Mouse (Mus musculus) CD4-positive helper T cell, adult 2 months (primary cell): ENCODE measurements at regions not wholly inside any gene's neighbourhood (a gene's known extent, or its start where the extent isn't known, plus 50 kb on each side); places are given as distances from the start of the nearest gene placed in this dataset.

Source experiments
- DNase-seq: peaks from one replicate; pipeline ENCODE4 v3.0.0-alpha.2; 2012; ENCODE audit warnings: low read depth, missing footprints, low spot score

DNA sequence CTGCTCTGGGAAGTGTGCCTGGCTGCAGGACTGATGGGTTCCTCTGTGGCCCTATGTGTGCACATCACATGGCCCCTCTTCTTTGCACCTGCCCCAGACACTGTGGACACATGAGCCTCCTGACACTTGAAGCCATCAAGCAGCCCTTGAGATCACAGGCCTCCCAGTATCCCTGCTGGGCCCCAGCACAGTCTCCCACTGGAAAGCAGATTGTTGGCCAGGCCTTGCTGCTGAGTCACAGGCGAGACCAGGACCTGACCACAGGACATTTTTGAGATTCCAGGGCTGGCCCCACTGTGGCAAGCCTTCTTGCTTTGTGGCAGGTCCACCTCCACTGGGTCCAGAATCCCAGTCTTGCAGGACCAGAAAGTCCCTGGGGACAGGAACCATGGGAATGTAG is 105.5 kb upstream of the Ccnd1 start:
- no peak for DNase-seq

DNA sequence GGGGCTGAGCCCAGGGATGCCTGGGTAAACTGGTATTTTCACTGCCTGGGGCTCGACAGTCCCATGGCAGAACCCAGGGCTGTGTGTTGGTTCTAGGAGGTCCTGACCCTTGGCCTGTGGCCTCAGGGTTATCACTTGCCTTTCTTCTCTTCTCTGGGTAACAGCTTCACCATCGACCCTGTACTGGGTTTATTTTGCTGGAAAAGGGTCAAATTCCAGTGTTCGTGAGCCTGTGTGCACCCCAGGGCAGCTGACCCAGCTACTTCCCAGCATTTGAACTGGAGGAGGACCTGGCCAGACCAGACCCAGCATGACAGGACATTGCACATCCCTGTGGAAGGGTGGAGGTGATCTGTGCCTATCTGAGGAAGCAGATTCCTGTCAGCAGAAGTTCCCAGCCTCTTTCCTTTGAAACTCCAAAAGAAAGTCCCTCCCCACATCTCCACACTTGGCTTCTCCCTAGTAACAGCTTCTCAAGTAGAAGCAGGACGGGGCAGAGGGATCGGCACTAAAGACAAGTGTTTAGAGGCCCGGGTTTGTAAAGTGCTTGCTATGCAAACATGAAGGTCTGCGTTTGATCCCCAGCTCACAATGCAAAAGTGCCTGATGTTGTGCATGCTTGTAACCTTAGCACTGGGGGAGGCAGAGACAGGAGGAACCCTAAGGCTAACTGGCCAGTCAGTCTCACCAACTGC is 103.9 kb upstream of the Ccnd1 start:
- DNase-seq = no peak

DNA sequence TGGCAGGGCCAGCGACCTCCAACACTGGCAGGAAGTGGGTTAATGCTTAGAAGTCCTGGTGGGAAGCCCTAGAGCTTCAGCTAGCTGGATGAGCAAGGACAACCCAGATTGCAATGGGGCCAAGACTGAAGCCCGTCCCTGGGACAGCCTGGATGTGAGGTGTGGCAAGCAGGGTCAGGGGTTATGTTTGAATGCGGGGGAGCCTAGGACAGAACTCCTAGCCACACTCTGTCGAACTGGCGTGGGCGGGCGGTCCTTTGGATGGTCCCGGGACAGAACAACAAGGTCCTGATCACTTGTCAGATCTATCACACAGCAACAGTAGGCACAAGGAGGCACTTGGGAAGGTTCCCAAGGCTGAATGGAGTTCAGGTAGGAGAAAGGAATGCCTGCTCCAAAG is 101.1 kb upstream of the Ccnd1 start:
- no peak for DNase-seq

DNA sequence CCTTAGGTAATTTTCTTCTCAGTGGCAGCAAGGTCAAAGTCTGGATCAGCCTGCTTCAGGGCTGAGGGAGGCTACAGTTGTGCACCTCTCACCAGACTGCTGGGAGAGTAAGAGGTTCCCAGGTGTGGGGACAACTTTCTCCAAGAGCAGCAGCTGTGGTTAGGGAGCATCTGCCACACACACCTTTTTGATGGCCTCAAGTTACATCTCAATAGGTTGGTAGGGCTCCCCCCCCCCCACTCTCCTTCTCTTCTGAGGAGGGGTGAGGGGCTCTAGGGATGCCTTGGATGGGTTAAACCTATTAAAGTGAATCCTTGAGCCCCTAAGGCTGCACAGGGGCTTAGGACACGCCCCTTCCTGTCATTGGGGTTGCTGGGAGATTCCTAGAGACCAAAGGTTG is 94.7 kb upstream of the Ccnd1 start:
- no peak for DNase-seq

DNA sequence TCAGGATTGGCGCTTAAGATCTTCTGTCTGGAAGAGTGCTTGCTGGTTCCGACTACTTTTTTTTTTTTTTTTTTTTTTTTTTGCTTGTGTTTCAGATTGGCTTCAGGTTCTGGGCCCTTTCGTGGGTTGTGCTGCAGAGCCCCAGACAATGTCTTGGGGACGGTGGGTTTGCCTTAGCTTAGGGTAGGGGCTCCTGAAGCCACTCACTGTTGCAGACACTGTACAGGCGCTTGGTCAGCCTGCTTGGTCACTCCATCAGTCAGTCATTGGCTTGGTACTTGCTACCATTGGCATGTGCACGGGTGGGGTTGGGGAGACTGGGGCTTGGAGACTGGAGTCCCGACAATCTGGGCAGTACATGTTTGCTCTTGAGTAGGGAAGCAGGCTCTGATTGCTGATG is 91.5 kb upstream of the Ccnd1 start:
- no peak for DNase-seq

DNA sequence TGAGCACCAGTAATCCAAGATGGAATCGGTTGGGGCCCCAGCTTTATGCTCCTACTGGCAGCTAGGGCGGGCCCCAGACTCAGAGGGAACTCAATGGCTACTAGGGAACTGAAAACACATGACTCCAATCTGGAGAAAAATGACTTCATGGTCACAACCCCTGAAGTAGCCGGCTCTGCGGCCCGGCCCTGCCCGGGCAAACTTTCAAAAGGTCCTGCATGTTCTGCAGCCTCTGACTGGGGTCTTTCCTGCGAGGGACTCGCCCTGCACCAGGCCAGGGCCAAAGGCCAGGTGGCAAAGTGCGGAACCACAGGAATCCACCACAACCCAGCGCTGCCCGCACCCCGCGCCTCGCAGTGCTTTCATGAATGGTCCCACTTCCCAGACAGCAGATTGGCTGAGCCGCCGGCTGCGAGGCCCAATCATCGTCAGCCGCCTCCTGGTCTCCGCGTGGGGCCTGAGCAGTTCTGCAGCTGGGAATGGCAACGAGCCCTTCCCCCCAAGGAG is 91.0 kb upstream of the Ccnd1 start:
- no peak for DNase-seq

DNA sequence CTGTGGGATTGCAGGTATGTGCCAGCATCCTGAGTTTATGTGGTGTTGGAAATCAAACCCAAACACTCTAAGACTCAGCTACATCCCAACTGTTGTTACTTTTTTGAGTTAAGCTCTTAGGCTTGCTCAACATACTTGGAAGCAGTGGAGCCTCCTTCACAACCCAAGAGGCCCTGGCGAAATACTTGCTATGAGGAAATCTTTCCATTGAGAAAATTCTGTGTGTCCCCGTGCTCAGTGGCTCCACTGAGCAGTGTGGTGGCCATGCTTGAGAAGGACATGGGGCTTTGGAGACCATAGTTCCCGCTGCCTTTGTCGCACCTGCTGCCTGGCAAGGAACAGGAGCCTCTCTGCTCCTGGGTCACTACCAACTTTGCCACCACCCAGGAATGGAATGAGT is 89.9 kb upstream of the Ccnd1 start:
- DNase-seq = no peak

DNA sequence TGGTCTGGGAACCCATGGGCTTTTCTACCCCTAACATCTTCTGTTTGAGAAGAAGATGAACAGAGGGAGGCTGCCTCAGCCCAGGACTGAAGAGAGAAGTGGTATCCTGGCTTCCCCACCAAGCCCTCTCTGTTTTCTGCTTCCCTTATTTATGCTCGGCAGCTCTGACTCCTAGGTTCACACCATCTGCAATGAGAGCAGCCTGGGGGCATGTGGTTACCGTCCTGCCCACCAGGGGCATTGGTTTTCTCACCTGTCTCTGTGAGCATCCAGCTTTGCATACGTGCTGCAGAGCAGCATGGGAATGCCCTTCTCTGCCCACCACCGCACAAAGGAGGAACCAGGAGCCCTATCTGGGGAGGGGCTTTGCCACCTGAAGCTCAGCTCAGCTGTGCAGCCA is 89.4 kb upstream of the Ccnd1 start:
- no peak for DNase-seq

DNA sequence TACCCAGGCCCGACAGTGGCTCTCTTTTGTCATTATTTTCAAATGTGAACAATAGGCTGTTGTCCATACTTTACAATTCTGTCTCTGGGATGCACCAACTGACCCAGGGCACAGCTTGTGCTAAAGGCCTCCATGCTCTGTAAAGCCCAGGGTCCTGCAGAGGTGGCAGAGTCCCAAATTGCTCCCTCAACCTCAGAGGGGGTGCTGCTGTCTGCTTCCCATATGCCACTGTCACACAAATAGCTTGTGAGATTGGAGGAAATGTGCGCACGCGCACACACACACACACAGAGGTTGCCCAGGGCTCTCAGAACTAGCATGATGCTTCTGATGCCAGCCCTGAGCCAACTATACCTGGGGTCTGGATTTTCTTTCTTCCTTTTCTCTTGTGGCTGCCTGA is 87.3 kb upstream of the Ccnd1 start:
- DNase-seq = no peak

DNA sequence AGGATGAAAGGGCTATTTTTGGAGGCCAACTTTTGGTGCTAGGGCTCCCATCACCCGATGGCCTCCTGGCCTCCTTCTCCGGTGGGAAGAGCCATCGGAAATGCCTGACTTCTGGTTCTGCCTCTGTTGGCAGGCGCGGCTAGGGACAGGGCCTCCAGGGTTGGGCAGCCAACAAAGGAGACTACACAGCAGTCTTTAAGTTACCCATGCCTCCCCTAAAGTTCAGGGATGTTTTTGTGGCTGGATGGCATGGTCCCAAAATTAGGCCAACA is 86.2 kb upstream of the Ccnd1 start:
- DNase-seq = no peak

DNA sequence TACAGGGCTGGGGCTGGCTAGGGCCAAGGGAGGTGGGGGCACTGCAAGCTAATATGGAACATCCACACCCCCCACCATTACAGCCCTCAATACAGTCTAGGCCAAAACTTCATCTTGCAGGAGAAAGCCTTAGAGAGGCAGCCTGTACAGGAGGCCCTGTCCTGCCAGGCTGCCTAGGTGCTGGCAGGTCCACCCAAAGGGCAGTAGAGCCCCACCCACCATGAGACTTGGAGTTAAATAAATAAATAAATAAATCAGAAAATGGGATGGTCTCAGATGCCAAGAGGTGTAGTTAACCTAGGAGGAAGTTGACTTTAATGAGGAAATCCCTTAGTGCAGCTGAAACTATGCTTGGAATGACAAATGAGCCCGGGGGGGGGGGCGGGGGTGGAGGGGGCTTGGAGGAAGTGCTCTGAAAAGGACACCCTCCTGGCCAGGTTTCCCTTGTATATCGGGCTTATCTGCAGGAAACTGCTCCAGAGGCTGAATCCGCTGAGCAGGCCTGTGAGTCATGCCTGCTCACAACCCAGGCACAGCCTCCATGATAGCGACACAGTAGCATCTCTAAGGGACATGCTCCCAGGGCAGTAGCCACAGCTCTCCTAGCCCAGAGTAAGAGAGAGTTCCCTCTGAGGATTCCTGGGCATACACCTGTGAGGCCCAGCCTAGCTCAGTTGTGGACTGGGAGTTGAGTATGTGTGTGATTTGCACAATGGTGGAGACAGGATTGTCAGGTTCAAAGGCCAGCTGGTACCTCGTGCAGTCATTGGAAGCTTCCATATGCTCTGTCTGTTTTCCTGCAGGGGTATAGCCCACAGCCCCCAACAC is 85.7 kb upstream of the Ccnd1 start:
- DNase-seq = no peak

DNA sequence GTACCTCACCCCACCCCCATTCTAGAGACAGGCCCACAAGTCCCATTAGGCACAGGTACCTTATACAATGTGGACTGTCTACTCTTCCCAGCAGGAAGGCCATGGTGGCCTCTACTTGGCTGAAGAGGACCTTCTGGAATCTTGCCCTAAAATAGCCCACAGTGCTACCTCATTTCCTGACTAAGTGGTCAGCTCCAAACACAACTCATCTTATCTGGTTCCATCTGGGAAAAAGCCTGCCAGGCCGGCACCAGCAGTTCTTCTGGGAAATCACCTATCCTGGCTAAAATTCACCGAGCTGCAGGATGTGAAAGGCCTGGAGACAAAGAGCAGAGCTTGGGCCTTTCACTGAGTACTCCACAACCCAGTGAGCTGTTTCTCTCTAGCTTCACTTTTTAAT is 84.9 kb upstream of the Ccnd1 start:
- DNase-seq = no peak

DNA sequence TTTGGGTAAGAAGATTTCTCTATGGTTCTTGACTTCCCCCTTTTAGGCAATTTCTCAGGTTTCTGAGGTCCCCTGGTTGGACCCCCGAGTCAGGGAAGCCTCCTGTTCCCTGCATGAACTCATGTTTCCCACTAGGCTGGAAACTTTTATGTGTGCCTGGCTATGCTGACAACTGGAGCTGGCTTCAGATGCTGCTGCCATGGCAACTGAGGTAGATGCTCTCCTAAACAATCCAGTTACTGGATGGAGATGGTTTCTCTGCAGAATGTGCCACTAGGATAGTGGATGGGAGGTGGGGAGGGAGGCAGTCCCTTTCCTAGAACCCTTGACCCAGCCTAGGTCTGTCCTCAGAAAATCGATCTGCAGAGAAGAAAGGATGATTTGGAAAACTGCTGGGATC is 79.4 kb upstream of the Ccnd1 start:
- DNase-seq = no peak

DNA sequence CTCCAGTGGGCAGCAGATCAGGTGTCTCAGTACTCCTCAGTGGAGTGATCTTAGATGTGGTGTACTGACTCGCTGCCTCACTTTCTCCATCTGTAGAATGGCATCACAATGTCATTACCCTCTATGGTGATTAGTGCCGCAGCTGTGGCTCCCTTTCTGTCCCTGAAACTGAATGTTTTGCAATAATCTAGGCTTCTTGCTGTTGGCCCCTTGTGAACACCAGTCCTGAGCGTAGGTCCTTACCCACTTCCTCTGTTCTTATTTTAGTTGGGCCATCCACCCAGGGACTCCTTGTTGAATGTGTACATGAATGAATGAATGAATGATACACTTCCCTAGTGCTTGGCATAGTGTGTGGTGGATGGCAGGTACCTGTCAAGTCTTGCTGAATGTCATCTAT is 78.4 kb upstream of the Ccnd1 start:
- no peak for DNase-seq

DNA sequence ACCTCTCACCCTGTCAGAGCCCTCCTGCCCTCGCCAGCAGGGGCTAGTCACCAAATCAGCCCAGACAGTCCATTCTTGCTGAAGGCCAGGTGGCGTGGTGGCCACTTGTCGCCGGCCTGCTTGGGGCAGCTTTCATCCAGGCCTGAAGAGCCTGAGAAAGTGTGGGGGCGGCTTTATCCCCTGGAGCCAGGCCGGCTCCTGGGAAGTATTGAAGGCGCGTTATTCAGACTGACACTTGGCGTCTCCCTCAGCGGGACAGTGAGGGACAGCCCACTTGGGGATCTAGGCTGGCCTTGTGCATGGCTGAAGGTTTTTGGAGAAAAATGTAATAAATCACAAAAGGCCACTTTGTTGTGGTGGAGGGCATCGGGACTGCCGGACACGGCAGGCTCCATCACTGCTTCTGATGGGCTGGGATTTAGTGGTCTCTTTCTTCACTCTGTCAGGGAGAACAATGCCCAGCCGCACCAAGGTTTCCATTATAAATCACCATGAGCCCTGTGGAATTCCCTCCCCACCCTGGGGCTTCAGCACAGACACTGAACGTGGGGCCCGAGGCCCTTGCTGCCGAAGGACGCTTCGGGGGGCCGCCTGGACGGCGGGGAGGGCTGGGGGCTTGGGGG is 75.8 kb upstream of the Ccnd1 start:
- no peak for DNase-seq

DNA sequence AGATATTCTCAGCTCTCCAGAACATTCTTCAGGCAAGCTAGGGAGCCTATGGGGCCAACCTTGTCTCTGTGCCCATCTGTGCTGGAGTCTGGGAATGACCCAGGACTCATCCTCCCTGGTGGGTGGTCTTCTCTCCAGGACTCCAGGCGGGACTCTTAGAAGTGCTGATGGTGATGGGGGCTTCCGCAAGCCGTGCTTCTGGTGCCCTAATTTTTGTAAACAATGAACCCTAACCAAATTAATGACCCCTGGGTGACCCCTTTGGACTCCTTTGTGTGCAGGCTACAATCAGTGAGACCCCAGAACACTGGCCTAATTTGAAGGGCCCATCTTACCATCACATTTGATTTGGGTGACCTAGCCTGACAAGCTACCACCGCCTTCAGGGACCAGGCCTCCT is 71.0 kb upstream of the Ccnd1 start:
- DNase-seq = no peak

DNA sequence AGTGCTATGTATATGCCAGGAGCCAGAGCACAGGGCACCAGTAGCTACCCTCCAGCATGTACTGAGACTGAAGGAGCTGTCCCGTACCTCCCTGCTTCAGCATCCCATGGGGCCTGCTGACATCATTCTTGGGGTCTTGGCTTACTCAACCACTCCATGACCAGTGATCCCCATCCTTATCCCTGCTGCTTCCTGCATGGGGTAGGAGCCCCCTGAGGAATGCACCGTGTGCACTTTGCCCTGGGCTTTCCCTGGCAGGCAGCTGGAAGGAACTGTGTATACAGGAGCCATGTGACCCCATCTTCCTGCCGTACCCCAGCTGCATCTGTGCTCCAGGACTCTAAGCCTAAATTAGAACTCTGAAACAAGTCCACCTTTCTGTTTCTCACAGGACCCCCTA is 70.3 kb upstream of the Ccnd1 start:
- DNase-seq = no peak

DNA sequence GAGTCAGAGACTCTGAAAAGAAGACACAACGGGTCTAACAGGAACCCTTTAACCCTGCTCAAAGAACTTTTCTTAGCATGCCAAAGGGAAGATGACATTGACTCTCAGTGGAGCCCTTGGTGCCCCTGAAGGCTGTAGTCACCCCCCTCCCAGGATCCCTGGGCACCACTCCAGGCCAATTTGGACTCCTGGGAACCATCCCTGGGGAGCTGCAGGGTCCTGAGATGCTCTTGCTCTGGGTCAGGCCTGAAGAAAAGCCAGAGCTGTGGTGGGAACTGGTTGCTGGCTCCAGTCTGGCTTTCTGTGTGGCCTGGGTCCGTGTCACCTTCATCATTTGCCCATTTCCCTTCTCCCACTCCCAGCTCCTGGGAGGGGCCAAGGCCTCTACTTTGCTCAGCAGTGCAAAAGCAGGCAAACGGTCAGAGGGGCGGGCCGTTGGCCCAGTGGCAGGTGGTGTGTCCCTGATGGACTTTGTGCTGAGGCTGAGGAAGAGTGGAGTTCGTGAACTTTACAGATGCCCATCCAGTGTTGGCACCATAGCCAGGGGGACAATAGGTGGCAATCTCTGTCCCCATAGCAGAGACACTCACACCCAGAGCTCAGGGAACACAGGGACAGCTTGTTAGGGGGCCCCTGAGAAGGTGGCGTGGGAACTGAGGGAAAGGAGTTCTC is 69.1 kb upstream of the Ccnd1 start:
- DNase-seq = no peak

DNA sequence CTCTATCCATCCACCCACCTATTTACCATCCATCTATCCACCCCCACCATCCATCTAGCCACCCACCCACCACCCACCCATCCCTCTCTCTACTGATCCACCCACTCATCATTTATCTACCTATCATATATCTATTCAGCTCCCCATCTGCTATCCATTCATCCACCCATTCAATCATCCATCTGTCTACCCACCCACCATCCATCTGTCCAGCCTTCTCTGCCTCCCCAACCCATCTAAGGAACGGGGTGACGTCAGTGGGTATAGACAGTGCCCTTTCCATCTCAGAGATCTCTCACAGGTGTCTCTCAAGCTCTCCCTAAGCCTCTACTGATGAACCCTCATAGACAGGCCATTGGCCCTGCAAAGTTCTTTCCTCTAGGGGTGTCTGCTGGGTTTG is 67.5 kb upstream of the Ccnd1 start:
- DNase-seq = no peak

DNA sequence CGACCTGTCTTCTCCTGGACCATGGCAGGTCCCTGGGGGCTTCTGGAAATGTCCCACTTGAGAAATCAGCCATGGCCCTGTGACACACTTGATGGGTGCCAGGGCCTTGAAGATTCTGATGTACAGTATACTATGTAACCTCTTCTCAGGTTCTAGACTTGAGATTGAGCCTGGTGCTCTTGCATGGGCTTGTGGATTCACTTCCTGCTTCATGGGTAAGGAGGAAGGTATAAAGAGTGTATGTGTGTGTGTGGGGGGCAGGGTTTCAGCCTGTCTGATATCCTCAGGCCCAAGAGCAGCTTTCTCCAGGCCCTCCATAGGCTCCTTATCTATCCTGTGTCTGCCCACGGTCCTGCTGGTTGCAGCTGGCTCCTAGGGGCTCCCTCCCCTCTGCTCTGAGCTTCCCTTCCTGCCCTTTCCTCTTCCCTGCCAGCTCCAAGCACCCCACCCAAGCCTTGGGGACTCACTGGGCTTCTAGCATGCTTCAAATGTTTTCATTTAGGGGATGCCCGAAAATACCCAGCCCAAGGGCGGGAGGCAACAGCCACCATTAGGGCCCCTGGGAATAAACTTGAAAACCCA is 61.9 kb upstream of the Ccnd1 start:
- DNase-seq = no peak

DNA sequence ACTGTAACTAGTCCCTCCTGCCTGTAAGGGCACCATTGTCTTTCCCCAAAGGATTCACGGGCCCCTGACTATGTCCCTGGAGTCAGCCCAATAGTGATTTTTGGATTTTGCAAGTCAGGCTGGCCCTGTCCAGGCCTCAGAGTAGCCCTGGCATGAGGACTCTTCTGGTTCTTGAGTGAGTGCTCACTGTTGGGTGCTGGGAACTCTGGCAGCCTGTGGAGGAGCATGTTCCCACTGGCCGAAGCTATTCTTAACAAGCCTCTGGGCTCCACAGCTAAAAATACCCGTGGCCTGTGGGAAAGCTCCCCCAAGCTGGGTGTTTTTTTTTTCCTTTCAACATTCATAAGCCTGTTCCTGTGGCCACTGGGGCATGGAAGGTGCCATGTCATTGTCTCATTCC is 60.0 kb upstream of the Ccnd1 start:
- no peak for DNase-seq

DNA sequence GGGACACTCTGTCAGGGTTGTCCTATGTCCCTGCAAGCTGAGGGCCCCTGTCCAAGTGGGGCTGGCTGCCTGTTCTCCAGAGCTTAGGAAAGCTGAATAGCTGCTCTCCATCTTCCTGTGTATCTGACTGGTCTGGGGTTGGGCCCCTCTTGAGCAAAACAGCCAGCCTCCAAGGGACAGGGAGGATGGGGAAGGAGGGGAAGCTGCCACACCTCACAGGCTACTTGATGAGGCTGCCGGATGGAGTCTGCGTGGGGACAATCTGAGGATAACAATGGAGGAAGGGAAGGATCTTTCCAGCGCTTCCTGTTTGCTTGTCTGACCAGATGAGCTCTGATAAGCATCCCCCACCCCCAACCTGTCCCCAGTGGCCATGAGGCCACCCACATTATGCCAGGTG is 57.1 kb upstream of the Ccnd1 start:
- DNase-seq = no peak
